Mouse (Mus musculus) ovary, adult 18-20 months (tissue): ENCODE data around the gene 4930519G04Rik.
"Not testable (repeated sequence)": the region's sequence is repeated elsewhere in the genome, so short reads cannot be mapped to it uniquely, and the experiment has no call there.

Experiments
- DNase-seq: peaks from one replicate; pipeline ENCODE4 v3.0.0; 2022; ENCODE audit warnings: low spot score, mixed read lengths

Gene 4930519G04Rik

DNA sequence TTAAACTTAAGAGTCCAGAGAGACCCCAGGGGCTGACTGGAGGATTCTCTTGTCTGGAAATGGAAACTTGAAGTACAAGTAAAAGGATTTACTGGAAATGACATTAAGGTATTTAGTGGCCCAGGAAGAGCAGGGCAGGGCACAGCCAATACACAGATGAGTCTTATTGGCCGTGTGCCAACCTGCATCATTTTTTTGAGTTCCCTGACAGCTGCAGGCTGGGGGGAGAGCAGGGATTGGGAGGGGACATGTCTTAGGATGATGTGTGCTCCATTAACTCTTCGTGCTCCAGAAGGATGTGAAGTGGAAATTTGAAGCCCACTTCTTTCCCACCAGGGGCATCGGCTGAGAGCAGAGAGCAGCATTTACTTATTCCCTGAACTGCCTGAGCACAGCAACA is 11.3 kb upstream of the 4930519G04Rik start:
- not testable (repeated sequence) for DNase-seq

DNA sequence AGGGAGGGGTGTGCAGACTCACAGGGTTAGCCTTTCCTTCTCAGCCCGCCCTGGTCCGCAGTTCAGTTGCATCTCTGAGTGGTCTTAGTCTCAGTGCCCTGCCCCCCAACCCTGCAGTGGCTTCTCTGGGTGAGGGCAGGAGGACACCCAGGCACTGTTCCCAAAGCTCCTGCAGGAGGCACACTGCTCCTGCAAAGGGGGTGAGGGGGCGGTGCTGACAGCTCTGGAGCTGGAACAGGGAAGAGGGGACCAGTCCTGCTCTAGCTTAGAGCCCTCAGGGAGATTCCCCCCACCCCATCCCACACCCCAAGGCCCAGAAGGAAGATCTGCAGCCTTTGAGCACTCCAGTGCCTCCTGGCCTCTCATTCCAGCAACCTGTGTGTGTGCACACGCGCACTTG is 10.8 kb upstream of the 4930519G04Rik start:
- DNase-seq: no peak

DNA sequence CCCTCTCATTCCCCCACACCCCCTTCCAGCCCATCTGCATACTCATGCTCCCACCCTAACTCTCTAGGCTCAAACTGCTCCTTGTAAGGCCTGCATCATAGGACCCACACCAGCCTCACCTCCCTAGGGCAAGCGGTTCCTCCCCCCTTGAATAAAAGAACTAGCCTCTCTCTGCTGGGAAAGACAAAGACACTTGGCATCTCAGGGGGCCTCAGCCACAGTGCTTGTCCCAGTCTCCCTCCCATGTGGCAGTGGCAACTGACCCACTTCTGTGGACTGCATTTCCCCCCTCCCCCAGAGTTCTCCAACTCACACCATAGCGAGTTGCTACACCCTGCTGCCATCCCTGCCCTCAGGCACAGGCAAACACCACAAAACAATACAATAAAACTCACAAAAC is 9.1 kb upstream of the 4930519G04Rik start:
- DNase-seq: not testable (repeated sequence)

DNA sequence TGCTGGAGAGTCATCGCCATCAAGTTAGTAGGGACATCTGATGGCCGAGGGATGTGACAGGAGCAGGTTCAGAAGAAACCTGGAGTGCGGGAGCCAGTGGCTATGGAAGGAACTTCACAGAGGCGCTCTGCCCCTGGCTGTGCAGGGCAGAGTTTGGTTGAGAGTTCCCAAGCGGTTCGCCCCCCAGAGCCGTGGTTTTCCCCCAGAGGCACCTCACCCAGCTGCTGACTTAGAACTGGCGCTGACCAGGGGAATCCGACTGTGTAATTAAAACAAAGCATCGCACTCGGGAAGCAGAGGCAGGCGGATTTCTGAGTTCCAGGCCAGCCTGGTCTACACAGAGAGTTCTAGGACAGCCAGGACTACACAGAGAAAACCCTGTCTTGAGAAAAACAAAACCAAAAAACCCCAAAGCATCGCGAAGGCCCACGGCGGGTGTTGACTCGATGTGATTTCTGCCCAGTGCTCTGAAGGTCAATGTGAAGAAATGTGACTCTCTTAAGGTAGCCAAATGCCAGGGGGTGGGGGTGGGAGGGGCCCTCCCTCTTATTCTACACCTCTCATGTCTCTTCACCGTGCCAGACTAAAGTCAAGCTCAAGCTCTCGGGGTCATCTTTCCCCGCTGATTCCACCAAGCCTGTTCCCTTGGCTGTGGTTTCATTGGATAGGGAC is 1.8 kb upstream of the 4930519G04Rik start:
- no peak for DNase-seq

DNA sequence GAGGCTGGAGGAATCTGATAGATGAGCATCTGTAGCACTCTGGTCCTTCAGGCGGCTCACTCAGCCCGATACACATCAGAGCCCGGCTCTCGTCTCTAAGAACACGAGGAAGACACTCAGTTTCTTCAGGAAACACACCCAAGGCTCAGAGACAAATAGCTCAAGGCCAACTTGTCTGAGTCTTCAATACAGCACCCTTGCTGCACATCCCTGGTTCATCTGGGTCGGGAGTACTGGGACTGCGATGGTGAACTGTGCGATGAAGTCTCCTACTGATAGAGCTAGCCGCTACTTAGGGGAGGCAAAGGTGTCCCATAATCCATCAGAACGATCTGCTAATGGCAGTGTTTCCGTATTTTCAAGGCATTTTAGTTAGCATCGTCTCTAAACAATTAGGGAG is 5.1 kb downstream of the 4930519G04Rik start, which contains the start of gene Gm9936:
Gene Gm9936 (minus strand): TSS at position 101 of the 400 bp plus-strand sequence.
- no peak for DNase-seq

DNA sequence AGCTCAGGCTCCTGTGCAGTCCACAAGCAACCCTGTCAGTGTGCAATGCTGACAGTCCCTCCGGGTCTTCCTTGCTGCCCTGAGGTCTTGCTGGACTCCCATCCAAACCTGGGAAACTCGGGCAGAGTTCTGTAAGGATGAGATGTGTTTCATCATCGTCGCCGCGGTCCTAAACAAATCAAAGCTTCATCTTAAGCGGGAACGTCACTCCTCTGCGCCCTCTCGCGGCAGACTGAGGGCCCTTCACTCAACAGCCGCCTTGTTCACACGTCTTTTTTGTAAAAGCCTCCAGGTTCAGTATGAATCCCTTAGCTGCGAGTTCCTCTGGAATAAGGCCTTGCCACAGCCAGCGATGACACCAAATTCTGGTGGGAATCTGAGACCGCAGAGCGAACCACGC is 5.8 kb downstream of the 4930519G04Rik start:
- peak; percentile 17 for DNase-seq

DNA sequence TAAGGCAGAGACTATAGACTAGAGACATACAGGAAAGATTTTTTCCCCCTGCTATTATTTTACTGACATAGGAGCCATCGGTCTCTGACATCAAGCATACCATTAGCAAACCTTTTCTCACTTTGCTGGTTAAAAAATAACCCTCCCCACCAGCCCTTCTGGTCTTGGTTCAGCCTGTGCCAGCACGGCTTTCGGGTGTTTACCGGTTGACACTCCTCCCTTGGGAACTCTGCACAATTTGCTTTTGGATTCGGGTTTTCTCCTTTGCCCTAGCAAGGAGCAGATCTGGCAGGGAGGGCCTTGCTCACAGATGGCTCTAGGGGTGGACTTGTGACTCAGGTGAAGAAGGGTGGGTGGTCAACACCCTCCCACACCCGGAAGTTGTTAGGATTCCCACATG is 8.3 kb downstream of the 4930519G04Rik start:
- no peak for DNase-seq

DNA sequence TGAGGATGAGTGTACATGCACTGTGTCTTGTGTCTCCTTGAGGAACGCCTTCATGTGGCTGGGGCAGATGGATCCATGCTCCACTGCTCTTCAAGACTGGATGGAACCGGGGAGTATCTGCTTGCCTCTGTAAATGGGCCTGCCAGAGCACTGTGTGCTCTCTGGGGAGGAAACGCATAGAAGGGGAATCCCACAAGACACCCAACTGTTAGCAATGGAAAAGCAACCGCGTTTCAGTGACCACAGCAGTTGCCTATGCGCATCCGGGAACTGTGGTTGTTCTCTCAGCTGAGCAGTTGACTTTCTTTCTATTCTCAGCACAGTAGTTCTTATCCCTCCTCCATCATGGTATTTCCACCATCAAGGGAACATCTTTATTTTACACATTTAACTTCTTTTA is 11.3 kb downstream of the 4930519G04Rik start:
- DNase-seq: no peak

DNA sequence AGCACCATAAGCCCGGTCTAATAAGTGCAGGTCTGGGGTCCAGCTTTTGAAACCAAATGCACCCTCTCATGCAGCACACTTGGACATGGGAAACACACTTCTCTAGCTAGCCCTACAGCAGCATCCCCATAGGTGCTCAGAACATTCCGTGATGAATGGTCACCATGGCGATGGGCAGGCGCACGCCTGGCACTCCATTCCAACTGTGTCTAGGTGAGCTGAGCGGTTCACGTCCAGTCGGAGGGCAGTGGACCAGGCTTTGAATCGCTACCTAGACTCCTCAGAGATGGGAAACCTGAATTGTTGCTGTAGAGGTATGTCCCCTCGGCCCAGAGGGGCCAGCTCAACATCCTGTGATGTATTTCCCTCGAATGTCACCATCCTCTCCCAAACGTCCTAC is 11.8 kb downstream of the 4930519G04Rik start:
- DNase-seq: no peak

DNA sequence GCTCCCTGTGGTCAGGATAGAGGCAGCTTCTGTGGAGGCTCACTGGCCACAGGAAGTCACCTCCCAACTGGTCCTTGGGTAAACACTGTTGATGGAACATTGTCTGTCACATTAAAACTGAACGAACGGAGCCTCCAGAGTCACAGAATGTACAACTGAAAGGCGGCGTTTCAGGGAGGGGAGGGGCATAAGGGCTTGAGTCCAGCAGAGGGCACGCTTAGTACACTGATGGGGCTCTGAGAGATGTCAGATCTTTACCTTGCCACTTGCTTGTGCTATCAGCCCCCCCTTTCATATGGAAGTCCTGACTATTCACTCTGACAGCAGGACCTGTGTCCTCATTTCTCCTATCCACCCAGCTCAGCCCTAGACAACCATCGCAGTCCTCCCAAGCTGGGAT is 22.4 kb downstream of the 4930519G04Rik start:
- no peak for DNase-seq

DNA sequence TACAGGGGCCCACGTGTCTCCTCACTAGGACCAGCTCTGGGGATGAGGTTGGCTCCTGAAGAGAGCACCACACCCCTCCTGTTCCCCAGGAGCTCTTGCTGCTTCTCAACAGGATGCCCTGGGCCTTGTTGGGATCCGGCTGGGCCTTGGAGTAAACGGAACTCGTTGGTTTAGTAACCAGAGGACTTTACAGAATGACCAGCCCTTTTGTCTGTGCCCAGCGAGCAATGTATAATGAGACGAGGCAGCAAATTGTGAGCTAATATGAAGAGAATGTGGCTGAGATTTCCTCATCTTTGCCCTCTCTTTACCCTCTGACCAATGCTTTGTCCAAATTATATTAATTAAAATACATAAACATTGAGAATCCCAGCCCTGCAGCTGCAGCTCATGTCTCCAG is 22.9 kb downstream of the 4930519G04Rik start:
- no peak for DNase-seq

DNA sequence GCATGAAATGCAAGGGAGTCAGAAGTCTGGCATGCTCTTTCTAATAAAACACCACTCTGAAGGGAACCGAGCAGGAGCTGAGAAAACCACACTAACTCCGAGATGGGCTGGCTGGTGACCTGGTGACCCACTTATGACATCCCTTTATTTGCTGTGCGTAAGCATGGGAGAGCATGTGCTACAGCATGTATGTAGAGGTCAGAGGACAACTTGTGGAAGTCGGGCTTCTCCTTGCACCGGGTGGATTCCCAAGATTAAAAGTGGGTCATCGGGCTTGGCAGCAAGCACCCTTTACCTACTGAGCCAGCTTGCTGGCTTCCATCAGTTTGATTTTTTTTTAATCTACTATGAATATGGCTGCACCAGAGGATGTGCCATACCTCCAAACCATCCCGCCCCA is 24.0 kb downstream of the 4930519G04Rik start:
- DNase-seq: no peak

DNA sequence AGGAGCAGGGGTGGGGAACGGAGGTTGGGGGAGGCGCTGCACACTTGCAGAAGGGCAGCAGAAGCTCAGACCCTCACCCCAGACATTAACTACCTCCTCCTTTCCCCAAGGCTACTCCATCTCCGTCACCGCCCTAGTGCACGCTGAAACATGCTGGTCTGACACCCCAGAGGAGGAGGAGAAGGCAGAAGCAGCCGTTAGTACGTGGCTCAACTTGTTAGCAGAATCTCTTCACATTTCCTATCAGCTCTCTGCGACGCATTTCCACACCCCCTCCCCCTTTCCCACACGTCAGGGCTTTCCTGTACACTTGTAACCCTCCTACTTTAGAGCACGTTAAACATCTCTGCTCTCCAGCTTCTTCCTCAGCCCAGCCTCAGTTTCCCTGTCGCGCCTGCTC is 25.9 kb downstream of the 4930519G04Rik start:
- DNase-seq: no peak

DNA sequence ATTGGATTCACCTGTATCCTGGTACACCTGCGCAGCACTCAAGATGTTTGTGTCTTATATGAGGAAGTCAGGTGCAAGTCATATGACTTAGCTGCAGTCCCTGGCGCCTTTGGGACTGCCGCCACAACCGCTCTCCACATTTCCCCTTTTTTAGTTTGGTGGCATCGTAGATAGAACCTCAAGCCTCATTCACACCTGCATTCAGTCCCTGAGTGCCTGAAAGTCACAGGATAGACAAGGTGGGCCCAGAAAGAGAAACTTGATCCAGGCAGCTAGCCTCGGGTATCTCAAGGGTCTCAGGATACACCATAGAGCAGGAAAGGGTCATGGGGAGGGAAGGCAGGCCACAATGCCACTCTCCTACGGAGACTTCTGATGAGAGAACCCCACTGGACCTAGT is 28.9 kb downstream of the 4930519G04Rik start:
- DNase-seq: not testable (repeated sequence)

DNA sequence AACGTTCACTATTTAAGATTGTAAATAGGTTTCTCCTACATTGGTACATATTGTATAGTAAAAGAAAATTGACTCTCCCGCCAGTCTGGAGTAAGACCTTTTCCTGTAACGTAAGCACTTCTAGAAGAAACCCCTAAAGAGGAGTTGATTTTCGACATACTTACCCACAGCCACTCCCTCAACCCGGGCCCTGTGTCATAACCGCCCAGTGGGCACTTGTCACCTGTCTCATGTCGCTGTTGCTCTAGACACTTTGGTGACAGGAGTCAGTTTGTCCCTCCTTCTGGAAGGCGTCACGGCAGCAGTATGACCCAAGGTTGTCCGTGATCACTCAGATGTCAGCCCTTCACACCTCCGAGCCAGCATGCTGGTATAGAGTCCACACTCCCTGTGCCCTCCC is 29.6 kb downstream of the 4930519G04Rik start:
- no peak for DNase-seq

DNA sequence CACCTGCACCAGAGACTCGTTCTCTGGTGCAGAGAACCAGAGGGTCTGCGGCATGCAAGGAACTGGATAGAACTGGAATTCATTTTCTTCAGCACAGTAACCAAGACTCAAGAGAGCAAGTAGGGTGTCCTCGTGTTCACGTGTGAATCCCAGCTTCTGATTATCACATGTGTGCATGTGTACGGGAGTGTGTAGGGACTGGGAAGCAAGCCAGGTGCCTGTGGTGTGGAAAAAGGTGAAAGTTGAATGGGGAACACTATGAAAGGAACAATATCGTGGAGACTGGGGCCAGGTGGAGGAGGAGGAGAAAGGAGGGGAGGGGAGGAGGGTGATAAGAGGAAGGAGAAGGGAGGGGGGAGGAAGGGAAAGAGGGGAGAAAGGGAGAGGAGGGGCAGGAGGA is 33.3 kb downstream of the 4930519G04Rik start:
- no peak for DNase-seq

DNA sequence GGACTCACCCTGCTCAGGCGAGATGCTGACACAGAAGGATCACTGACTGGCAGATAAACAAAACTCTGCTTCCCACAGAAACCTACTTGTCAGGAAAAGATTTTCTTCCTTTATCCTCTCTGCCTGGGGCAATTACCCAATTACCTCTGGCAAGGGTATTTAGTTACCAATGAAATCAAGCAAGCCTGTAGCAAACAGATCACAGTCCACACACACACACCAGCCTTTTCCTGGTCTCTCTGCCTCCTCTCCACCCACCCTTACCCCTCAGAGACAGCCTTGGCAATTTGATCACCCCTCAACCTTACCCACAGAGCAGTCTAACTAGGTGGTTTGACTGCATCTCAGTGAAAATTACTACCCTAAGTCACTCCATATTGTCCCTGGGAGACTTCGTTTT is 35.5 kb downstream of the 4930519G04Rik start:
- DNase-seq: no peak

DNA sequence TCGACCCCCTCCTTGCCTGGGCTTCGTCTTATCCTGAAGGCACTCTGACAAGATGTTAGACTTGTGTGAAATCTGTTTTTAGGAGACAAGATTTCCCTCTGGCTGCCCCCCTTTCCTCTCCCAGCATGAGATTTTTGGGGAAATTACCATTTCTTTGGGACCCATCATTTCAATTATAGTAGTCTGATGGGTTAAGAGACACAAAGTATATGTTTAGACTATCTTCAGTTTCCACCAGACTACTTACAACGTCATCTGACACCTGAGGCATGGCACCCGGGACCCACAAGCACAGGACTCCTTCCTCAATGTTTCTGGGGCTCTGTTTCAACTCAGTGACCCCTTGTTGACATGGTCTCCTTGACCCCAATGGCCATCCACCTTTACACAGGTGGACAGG is 42.1 kb downstream of the 4930519G04Rik start:
- no peak for DNase-seq

DNA sequence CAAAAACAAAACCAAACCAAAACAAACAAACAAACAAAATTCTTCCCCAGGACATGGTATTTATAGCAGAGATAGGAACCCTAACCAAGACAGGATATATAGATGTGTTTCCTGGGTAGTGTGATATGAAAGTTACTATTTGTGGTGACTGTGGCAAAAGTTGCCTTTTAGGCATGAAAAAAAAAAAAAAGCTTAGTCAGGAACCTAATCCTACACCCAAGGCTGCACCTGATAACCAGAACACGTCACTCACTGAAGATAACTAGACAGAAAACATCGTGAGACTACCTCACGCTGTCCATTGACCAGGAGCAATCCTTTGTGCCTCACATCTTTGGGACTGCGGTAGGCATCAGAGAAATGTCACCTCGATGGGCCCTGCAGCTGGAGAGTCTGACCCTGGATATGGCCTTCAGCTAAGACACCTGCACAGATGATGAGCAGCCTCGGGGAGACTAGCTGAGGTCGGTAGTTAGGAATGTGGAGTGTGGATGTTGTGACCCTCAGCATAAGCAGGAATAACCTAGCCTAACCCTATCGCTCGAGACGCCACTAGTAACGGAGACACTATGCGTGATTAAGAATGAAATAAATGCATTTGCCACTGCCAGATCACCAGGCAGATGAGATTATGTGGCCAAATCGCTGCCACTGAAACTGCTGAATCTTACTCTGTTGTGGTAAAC is 43.4 kb downstream of the 4930519G04Rik start, which contains the start of gene Oasl2:
Gene Oasl2 (plus strand): TSS at position 249 of the 686 bp plus-strand sequence.
- no peak for DNase-seq

DNA sequence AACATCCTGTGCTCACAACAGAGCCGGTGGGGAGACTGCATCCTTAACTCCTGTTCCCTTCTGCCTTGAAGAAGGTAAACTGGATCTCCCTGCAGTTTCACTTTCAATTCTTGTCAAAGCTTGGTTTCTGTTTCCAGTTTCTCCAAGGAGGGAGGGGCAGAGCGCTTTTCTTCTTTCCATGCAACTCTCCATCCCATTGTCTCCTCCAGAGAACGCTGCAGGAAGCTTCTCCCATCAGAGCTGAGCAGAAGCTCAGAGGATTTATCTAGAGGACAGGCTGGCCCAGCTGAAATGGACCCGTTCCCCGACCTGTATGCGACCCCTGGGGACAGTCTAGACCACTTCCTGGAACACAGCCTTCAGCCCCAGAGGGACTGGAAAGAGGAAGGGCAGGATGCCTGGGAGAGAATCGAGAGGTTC is 43.9 kb downstream of the 4930519G04Rik start:
- no peak for DNase-seq

DNA sequence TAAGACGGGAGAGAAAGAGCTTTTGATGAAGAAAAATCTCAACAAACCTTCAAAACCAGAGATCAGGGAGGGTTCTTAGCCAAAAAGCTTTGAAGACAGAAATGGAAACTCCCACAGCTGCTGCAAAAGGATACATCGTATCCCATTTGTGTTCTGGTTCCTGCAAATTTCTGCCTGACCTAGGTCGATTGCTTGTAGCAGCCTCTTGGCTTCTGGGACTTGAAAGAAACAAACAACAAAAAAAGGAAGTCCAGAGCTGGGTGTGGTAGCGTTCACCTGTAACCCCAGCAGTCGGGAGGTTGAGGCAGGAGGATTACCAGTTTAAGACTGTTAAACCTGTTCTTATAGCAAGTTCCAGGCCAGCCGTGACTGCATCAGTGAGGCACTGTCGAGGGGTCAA is 45.4 kb downstream of the 4930519G04Rik start:
- no peak for DNase-seq

DNA sequence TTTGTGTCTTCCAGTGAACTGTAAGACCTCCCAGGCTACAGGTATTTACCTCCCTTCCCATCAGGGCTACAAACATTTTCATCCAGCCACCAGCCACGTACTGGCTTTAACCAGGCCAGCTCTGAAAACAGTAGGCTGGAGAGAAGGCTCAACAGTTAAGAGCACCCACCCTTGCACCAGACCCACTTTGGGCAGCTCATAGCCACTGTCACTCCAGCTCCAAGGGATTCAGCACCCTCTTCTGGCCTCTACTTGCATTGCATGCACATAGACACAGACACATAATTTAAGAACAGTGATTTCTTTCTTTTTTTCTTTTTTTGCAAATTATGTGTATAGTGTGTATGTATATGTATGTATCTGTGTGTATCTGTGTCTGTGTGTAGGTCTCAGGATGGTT is 48.9 kb downstream of the 4930519G04Rik start:
- no peak for DNase-seq

DNA sequence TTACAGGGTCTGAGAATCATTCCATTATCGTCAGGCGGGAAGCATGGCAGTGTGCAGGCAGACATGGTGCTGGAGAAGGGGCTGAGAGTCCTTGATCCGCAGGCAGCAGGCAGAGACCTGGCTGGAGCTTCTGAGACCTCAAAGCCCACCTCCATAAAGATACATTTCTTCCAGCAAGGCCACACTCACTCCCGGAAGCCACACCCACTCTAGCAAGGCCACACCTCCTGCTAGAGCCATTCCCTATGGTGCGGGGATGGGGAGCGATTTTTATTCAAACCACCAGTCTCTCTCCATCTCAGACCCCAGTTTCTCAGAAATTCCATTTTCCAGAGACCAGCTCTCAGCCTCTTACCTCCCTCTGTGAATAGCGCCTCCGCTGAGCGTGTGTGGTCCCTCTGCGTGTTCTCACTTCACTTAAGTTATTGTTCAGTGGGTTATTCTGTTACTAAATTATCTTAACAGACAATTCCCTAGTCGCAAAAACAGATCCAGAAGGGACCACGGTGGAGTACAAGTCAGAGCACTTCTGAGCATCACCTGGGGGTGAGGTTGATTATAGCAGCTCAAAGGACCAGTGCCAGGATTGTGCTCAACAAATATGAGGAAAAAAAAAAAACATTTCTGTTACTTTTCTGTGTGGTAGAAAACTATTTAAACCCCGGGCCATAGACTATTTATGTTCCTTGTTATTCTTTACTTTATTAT is 55.3 kb downstream of the 4930519G04Rik start:
- DNase-seq: no peak
